Mouse (Mus musculus): ENCODE results near the gene Epop. TPM values are rescaled to one million over a fixed set of nuclear protein-coding genes. Genes with fewer than 3 reads are reported as not detected.
"Not testable (repeated sequence)": the region's sequence is repeated elsewhere in the genome, so short reads cannot be mapped to it uniquely, and the experiment has no call there.

Epop gene
- polyA plus RNA-seq, 1 experiment from 2014 or later = 0.43 TPM

- no peak overlapping the region for H3K4me3 ChIP-seq (ENCODE audit: inconsistent target)
- peaks cover 32% of the 10 kb centered on the region for H3K36me3 ChIP-seq (ENCODE audit: inconsistent target)
- H3K27ac ChIP-seq = no peak overlapping the region
- whole genome bisulfite sequencing (ENCODE audit: missing documents) = 59% methylated on average over 6 of the region's 6 CpGs
- H3K79me2 ChIP-seq (ENCODE audit: inconsistent target) = peaks cover 13% of the 10 kb centered on the region; the same call in 1 of the 2 replicates
These were observed 35.3 kb upstream of the Epop start for GRCm38 (mm10) chr11:97664771-97665240.

DNA sequence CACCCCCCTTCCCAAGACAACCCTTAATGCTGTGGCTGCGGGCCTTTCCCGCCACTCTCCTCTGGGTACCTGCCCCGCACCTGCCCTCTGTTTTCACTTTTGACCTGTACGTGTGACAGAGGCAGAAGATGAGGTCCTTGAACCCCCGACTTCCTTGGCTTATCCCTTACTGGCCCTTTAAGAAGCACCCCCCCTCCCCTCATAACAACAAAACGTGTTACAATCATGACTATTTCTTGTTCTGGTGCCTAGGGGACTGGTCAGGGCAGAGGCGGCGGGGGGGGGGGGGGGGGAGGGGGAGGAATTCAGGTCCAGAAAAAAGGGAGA is 34.8 kb upstream of the Epop start:
- Histone ChIP-seq H3K4me3 (ENCODE audit: inconsistent target) (peak overlapping the region; percentile 45), H3K36me3 (ENCODE audit: inconsistent target) (peaks cover 29% of the 10 kb centered on the region), H3K27ac (no peak overlapping the region), H3K79me2 (ENCODE audit: inconsistent target) (peaks cover 13% of the 10 kb centered on the region; the same call in 1 of the 2 replicates)
- 18% methylated on average over 6 of the region's 8 CpGs for WGBS (ENCODE audit: missing documents)

GRCm38 (mm10) chr11:97663528-97664338 is 34.2 kb upstream of the Epop start:
- peak overlapping the region; percentile 45 for H3K4me3 ChIP-seq (ENCODE audit: inconsistent target)
- peaks cover 24% of the 10 kb centered on the region for H3K36me3 ChIP-seq (ENCODE audit: inconsistent target)
- H3K27ac ChIP-seq = no peak overlapping the region
- peaks cover 14% of the 10 kb centered on the region; the same call in 1 of the 2 replicates for H3K79me2 ChIP-seq (ENCODE audit: inconsistent target)
- WGBS (ENCODE audit: missing documents) = 3% methylated on average over 40 of the region's 57 CpGs

- Histone ChIP-seq H3K36me3 (ENCODE audit: inconsistent target) (peaks cover 17% of the 10 kb centered on the region; the same call in 1 of the 2 replicates), H3K27ac (peak within 1 kb of the TSS; percentile 29), H3K4me3 (ENCODE audit: inconsistent target) (peak within 1 kb of the TSS; percentile 45), H3K79me2 (ENCODE audit: inconsistent target) (peaks cover 21% of the 10 kb centered on the region)
- WGBS (ENCODE audit: missing documents) = 0% methylated on average over 12 of the region's 76 CpGs
These were observed 33.5 kb upstream of the Epop start, which contains the start of gene Mllt6 for GRCm38 (mm10) chr11:97662893-97663527. Gene Mllt6 (plus strand): TSS chr11:97663414.

GRCm38 (mm10) chr11:97662207-97662892 is 32.8 kb upstream of the Epop start:
- Histone ChIP-seq H3K4me3 (ENCODE audit: inconsistent target) (peak overlapping the region; percentile 41), H3K79me2 (ENCODE audit: inconsistent target) (peaks cover 27% of the 10 kb centered on the region), H3K27ac (peak overlapping the region; percentile 29), H3K36me3 (ENCODE audit: inconsistent target) (peaks cover 15% of the 10 kb centered on the region; the same call in 1 of the 2 replicates)
- 11% methylated on average over 21 of the region's 21 CpGs for WGBS (ENCODE audit: missing documents)

DNA sequence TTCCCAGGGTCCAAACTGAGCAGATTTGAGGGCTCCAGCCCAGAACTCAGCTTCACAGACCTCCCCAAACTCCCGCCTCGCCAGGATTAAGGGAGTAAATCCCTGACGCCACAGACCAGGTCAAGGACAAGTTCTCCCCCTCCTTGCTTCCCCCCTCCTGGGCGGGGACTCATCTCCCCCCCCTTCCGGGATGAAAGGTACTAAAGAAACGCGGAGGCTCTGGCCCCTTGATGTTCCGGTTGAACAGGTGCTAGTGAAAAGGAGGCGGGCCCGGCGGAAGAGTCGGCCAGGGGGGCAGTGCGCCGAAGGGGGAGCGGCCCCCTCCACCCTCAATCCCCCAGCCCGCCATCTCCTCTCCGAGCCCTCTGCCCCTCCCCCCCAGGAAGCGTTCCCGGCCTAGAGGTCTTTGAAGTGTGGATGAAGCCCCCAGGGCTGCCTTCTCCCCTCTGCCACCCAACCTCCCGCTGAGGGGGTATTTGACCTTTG is 32.2 kb upstream of the Epop start:
- H3K4me3 ChIP-seq (ENCODE audit: inconsistent target) = peak overlapping the region; percentile 41; the same call in 1 of the 2 replicates
- H3K79me2 ChIP-seq (ENCODE audit: inconsistent target) = peaks cover 34% of the 10 kb centered on the region
- peaks cover 11% of the 10 kb centered on the region; the same call in 1 of the 2 replicates for H3K36me3 ChIP-seq (ENCODE audit: inconsistent target)
- 0% methylated on average over 8 of the region's 20 CpGs for WGBS (ENCODE audit: missing documents)
- peak overlapping the region; percentile 60 for H3K27ac ChIP-seq

- Histone ChIP-seq H3K27ac (peak overlapping the region; percentile 60), H3K36me3 (ENCODE audit: inconsistent target) (peaks cover 15% of the 10 kb centered on the region; the same call in 1 of the 2 replicates), H3K4me3 (ENCODE audit: inconsistent target) (peak overlapping the region; percentile 41), H3K79me2 (ENCODE audit: inconsistent target) (peaks cover 39% of the 10 kb centered on the region)
- WGBS (ENCODE audit: missing documents) = 11% methylated on average over 27 of the region's 27 CpGs
These were observed 31.5 kb upstream of the Epop start for GRCm38 (mm10) chr11:97660734-97661647.

GRCm38 (mm10) chr11:97659990-97660714 is 30.6 kb upstream of the Epop start:
- Histone ChIP-seq H3K36me3 (ENCODE audit: inconsistent target) (peaks cover 15% of the 10 kb centered on the region; the same call in 1 of the 2 replicates), H3K4me3 (ENCODE audit: inconsistent target) (peak overlapping the region; percentile 91), H3K27ac (peak overlapping the region; percentile 99), H3K79me2 (ENCODE audit: inconsistent target) (peaks cover 39% of the 10 kb centered on the region)
- 1% methylated on average over 53 of the region's 78 CpGs for WGBS (ENCODE audit: missing documents)

- peaks cover 34% of the 10 kb centered on the region for H3K79me2 ChIP-seq (ENCODE audit: inconsistent target)
- peaks cover 15% of the 10 kb centered on the region; the same call in 1 of the 2 replicates for H3K36me3 ChIP-seq (ENCODE audit: inconsistent target)
- WGBS (ENCODE audit: missing documents) = under 1% methylated on average over 13 of the region's 13 CpGs
- H3K27ac ChIP-seq = peak overlapping the region; percentile 99
- H3K4me3 ChIP-seq (ENCODE audit: inconsistent target) = peak overlapping the region; percentile 91
These were observed 29.9 kb upstream of the Epop start for GRCm38 (mm10) chr11:97659267-97659989.

- peak overlapping the region; percentile 99 for H3K27ac ChIP-seq
- peak overlapping the region; percentile 91 for H3K4me3 ChIP-seq (ENCODE audit: inconsistent target)
- 66% methylated on average over 11 of the region's 11 CpGs for WGBS (ENCODE audit: missing documents)
- peaks cover 28% of the 10 kb centered on the region for H3K79me2 ChIP-seq (ENCODE audit: inconsistent target)
- peaks cover 15% of the 10 kb centered on the region; the same call in 1 of the 2 replicates for H3K36me3 ChIP-seq (ENCODE audit: inconsistent target)
These were observed 29.3 kb upstream of the Epop start for GRCm38 (mm10) chr11:97658751-97659266.

DNA sequence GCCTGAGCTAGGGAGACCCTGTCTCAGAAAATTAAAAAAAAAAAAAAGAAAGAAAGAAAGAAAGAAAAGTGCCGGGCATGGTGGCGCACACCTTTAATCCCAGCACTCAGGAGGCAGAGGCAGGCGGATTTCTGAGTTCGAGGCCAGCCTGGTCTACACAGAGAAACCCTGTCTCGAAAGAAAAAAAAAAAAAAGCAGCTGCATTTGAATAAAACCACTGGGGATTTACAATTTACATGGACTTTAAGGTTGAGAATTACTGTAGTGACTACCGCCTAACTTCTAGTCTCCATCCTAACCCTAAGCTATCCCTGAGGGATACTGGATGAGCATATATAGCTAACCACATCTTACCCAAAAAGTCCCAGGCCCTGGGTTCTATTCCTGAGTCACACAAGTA is 28.5 kb upstream of the Epop start:
- not testable (repeated sequence) for H3K4me3 ChIP-seq (ENCODE audit: inconsistent target)
- 93% methylated on average over 1 of the region's 6 CpGs for WGBS (ENCODE audit: missing documents)
- Histone ChIP-seq H3K79me2 (ENCODE audit: inconsistent target) (peaks cover 27% of the 10 kb centered on the region), H3K36me3 (ENCODE audit: inconsistent target) (peaks cover 15% of the 10 kb centered on the region; the same call in 1 of the 2 replicates), H3K27ac (peak overlapping the region; percentile 99)

GRCm38 (mm10) chr11:97657184-97657945 is 27.9 kb upstream of the Epop start:
- Histone ChIP-seq H3K27ac (no peak overlapping the region), H3K4me3 (ENCODE audit: inconsistent target) (no peak overlapping the region), H3K36me3 (ENCODE audit: inconsistent target) (peaks cover 15% of the 10 kb centered on the region; the same call in 1 of the 2 replicates), H3K79me2 (ENCODE audit: inconsistent target) (peaks cover 27% of the 10 kb centered on the region)
- 95% methylated on average over 3 of the region's 6 CpGs for WGBS (ENCODE audit: missing documents)
